Mouse (Mus musculus): ENCODE measurements around the gene Hnrnpm.

The Hnrnpm gene

GRCm38 (mm10) chr17:33600831-33601230, 85.8 kb downstream of the Hnrnpm start:
- in situ Hi-C loops (cut with MboI; ENCODE audit: unreplicated experiment in 2 of 2): no loop called here

GRCm38 (mm10) chr17:33599836-33600475, 86.7 kb downstream of the Hnrnpm start:
- in situ Hi-C loops (cut with MboI; ENCODE audit: unreplicated experiment in 2 of 2): no loop called here

GRCm38 (mm10) chr17:33598506-33598905, 88.2 kb downstream of the Hnrnpm start:
- in situ Hi-C loops (cut with MboI; ENCODE audit: unreplicated experiment in 2 of 2): no loop called here

GRCm38 (mm10) chr17:33597271-33597670, 89.4 kb downstream of the Hnrnpm start:
- in situ Hi-C loops (cut with MboI; ENCODE audit: unreplicated experiment in 2 of 2): no loop called here

Data from v-Abl transformed pro-B cells (cell line).